Mouse (Mus musculus): ENCODE results near the gene Ccdc96. TPM values are rescaled to one million over a fixed set of nuclear protein-coding genes. Genes with fewer than 3 reads are reported as not detected.

Ccdc96 gene
- total RNA-seq, 2 experiments from 2014 or later: 0.08 to 0.11 TPM

DNA sequence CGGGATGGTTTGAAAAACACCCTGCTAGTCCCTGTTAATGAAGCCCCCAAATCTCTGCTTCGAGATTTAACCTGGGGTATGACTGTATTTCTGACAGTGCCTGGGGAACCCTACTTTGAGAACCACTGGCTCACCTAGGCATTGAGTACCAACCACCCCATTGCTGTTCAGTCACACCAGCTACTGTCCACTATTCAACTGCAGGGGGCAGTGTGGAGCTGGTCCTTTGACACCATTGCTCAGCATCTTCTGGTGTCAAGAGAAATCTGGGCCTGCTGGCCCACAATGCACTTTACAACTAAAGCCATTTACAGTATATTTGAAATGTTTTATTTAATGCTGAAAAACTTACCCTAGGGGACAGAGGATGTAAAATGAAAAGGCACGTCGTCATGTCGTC is 10.1 kb upstream of the Ccdc96 start:
- peak; percentile 31 for DNase-seq

- no peak for DNase-seq
Observed at GRCm38 (mm10) chr5:36477486-36477885, 6.9 kb upstream of the Ccdc96 start.

GRCm38 (mm10) chr5:36478540-36479420 is 5.6 kb upstream of the Ccdc96 start:
- no peak for DNase-seq

DNA sequence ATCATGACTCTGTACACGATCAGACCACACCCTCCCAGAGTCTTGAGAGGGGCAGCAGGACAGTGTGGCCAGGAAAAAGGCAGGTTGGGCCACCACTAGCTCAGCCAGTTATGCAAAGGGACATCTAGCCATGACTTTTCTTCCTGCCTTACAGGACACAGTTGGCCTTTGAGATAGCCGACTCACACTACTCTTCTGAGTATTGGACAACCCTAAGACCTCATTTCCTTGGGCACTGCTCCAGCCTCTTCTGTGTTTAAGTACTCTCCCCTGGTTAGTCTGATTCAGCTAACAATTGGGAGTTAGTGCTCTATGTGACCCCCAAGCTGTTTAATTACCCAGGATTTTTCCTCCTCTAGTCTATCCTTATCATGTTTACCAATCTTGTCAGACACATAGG is 4.7 kb upstream of the Ccdc96 start:
- DNase-seq: no peak

GRCm38 (mm10) chr5:36480398-36480797 is 4.0 kb upstream of the Ccdc96 start:
- no peak for DNase-seq

DNA sequence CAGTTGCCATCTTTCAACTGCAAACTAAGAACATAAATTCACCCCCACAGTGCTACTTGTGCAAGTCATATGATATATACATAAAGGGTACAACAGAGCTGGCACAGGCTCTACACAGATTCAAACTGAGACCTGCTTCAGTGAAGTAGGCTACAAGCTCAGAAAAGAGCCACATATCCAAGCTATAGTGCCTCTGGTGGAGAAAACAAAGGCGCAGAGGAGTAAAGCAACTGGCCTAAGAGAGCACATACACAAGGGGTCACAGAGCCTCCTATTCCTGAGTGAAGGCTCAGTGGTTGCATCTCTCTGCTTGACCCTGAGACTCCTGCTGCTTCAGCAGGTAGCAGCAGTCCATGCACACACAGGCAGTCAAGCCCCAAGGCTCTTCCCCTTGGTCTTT is 3.3 kb upstream of the Ccdc96 start:
- no peak for DNase-seq

- peak; percentile 45 for DNase-seq
Observed at GRCm38 (mm10) chr5:36483203-36484101, 936 bp upstream of the Ccdc96 start.

GRCm38 (mm10) chr5:36485306-36485705 is 918 bp downstream of the Ccdc96 start:
- no peak for DNase-seq

DNA sequence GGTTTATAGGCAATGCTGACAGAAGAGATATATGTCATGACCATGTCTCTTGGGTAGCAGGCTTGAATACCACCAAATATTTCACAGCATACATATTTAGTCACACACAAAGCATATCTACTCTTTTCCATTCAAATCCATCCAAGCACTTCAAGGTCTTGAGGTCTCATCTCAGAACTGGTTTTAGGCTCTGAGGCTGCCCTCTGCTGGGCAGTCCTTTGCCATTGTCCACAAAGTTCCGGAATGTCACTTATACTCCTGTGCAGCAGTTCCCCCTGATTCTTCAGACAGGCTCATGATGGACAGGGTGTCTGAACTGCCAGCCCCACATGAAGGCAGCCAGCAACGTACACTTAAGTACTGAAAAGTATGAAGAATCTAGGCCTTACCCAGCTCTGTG is 4.8 kb downstream of the Ccdc96 start:
- DNase-seq: no peak

DNA sequence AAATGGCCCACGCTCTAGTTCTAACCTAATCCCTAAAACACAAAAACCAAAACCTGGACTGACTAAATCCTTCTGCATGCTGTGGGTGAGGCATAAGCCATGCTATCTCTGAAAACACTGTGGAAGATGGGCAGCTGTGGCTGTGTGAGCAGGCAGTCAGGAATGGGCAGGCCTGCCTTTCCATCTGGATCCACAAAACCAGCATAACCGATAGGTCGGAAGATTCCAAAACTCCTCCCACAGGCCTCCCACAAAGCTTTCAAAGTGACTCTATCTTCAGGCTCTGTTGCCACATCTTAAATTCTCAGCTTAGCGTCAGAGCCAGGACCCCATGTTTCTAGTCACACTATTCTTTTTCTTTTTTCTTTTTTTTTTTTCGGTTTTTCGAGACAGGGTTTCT is 9.5 kb downstream of the Ccdc96 start:
- no peak for DNase-seq

GRCm38 (mm10) chr5:36494709-36495108 is 10.3 kb downstream of the Ccdc96 start:
- no peak for DNase-seq

GRCm38 (mm10) chr5:36505235-36505634 is 20.8 kb downstream of the Ccdc96 start:
- DNase-seq: no peak

- DNase-seq: no peak
Observed at GRCm38 (mm10) chr5:36505643-36506042, 21.3 kb downstream of the Ccdc96 start.

GRCm38 (mm10) chr5:36508351-36508750 is 24.0 kb downstream of the Ccdc96 start:
- no peak for DNase-seq

- DNase-seq: no peak
Observed at GRCm38 (mm10) chr5:36510956-36511355, 26.6 kb downstream of the Ccdc96 start.

GRCm38 (mm10) chr5:36515126-36515525 is 30.7 kb downstream of the Ccdc96 start:
- DNase-seq: peak; percentile 22

DNA sequence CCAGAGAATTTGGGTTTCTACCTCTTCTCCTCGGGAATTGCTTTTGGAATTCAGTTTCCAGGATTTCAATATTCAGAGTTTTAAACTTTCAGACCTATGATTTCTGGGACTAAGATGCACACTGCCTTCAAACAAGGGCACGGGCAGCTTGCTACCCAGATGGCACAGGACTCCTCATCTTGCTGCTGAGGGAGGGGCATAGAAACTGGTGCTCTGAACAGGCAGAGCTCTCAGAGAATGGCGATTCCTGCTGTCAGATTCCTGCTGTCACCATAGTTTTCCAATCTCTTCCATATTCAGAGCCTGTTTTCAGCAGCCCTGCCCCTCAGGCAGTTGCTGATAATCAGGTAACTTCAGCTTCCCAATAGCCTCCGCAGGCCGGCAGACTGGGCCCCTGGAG is 31.2 kb downstream of the Ccdc96 start:
- DNase-seq: no peak

- no peak for DNase-seq
Observed at GRCm38 (mm10) chr5:36517596-36517995, 33.2 kb downstream of the Ccdc96 start.

GRCm38 (mm10) chr5:36519751-36520150 is 35.4 kb downstream of the Ccdc96 start:
- DNase-seq: no peak

DNA sequence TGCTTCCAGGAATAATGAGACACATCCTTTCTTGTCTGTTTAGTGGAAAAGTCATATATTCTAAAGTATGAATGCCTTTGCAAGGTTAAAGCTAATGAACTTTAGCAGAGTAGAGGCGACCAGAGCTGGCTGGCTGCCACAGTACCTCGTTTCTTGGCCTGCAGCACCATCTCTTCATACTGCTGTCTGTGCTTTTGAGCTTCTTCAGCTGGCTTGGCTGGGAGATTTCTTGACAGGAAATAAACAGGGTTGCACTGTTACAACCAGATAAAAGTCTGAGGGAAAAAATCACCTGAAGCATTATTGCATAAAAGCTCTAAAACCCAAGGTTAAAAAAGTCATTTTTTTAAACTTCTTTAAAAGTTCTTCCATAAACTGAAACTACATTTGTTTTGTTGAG is 38.4 kb downstream of the Ccdc96 start:
- DNase-seq: no peak

DNA sequence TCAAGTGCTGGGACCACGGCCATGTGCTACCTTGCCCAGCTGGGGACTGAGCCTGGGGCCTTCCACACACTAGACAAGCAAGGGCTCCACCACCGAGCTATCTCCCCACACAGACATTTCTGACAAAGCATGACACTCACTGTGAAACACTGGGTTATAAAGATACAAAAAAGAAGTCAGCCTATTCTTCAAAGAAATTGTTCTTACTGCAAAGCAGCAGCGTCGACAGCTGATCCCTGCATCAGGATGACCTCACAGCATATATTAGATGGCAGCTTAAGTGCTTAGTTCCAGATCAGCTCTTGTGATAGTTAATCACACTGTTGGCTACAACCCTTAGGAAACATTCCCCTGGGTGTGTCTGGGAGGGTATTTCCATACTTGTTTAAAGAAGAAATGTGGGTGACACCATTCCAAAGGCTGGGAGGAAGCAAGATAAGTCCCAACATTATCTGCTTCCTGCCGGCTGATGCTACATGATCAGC is 38.9 kb downstream of the Ccdc96 start:
- no peak for DNase-seq

DNA sequence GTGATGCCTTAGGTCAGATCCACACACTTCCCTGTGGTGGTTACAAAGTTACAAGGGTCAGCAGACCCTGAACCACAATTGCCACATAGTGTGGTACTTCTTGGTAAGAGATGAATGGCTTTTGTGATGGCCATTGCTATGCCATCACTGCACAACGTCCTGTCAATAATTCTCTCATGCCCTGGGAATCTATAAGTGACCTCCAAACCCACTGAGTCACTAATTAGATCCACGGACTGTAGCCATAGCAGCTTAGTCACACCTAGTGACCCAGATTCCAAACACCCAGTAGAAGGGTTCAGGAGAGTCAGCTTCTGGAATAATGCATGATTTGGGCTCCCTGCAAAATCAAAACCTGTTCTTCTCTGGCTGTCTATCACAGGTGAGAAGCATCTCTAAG is 40.8 kb downstream of the Ccdc96 start:
- DNase-seq: no peak

- no peak for DNase-seq
Observed at GRCm38 (mm10) chr5:36526274-36526673, 41.9 kb downstream of the Ccdc96 start.
